Mouse (Mus musculus): ENCODE measurements around the gene Zdhhc7.

Zdhhc7 gene

GRCm38 (mm10) chr8:120032549-120033208 is 68.6 kb downstream of the Zdhhc7 start:
- DNase-seq = no peak

Measured in right cerebral cortex, postnatal 14 days (tissue).